Mouse (Mus musculus): ENCODE measurements around the gene Trim50.

DNA sequence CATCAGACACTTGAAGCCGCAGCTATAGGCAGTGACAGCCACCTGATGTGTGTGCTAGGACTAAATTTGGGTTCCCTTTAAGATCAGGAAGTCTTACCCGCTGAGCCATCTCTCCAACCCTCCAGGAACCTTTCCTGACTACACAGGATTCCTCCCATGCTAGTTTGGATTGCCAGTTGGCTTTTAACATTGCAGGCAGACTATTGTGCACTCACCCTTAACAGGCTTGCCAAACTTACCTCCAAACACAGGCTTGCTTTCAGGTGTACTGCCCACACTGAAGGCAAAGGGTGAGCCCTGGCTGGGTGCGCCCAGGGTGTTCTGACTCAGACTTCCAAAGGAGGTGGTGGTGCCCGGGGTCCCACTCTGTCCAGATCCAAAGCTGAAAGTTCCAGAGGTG is 27.6 kb downstream of the Trim50 start:
- TF ChIP-seq ZC3H11A (IDR thresholded peaks at IDR 0.05; ENCODE audit: borderline replicate concordance, low read depth, low read length) (no peak), MAFK (IDR thresholded peaks at IDR 0.05; ENCODE audit: insufficient read depth, low read depth, low read length) (no peak), CHD2 (IDR thresholded peaks at IDR 0.05; ENCODE audit: low read depth, low read length) (no peak), HCFC1 (IDR thresholded peaks at IDR 0.05; ENCODE audit: borderline replicate concordance, insufficient read depth, low read length) (no peak)

All from ES-E14 (cell line).